Mouse (Mus musculus): ENCODE results near the gene Gm5148.

GRCm38 (mm10) chr3:37735166-37735565 lies 10.9 kb upstream of the Gm5148 start:
- TF ChIP-seq FOSL1 (IDR thresholded peaks at IDR 0.05; ENCODE audit: insufficient read depth, low read length, poor library complexity, severe bottlenecking) (no peak), MYOD1 (IDR thresholded peaks at IDR 0.05; ENCODE audit: control insufficient read depth, insufficient read length, low read depth) (no peak), MYOG (IDR thresholded peaks at IDR 0.05; ENCODE audit: control insufficient read depth, extremely low read depth, insufficient read length) (no peak)

All from C2C12 (cell line).